Mouse (Mus musculus): ENCODE data around the gene Rtl1. TPM values are rescaled to one million over a fixed set of nuclear protein-coding genes. Genes with fewer than 3 reads are reported as not detected.

Gene Rtl1
- total RNA-seq (2015) (not detected in 2 replicates), total RNA-seq (2017) (not detected in 2 replicates)

DNA sequence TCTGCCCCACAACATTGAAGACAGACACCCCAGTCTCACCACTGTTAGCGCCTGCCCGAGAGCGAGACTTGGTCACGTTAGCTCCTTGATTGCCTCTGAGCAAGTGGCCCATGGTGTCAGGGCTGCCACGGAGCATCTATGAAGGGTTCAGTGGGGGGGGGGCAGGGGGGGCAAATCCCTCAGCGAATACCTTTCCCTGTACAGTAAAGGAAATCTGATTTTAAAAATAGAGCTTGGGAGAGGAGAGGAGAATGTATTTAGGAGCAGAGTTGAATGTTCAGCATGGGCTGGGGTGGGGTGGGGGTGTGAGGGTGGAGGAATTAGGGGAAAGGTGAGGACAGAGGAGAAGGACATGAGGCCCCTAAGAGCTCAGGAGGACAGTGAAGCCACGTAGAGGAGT, at the start of gene Rtl1:
Gene Rtl1 (minus strand): TSS at position 101 of the 400 bp plus-strand sequence.
- no peak for ATAC-seq (ENCODE audit: poor library complexity, severe bottlenecking)

DNA sequence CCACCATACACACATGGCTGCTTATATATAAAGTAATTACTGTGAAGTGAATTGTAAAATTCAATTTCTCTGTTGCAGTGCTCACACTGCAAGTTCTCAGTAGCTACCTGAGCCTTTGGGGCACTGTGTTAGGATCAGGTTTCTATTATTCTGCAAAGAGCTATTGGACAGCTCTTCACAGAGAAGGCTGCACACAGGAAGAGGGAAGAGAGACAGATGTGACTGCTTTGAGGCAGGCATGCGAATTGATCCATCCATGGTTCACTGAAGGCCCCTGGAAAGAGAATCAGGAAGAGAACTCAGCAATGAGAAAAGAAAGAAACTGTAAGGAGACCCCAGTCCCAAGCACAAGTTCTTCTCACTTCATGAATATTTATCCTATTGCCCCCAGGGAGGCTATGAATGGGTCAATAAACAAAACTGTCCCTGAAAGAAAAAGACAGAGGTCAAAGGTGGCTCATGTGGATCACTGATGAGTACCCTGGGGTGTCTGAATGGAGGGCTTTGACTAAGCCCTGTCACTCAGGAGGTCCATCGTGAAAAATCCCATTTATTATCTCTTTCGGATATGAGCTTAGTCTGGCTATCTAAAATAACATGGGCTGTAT, 40.5 kb upstream of the Rtl1 start:
- no peak for ATAC-seq (ENCODE audit: poor library complexity, severe bottlenecking)

GRCm38 (mm10) chr12:109632035-109632434, 31.9 kb upstream of the Rtl1 start:
- no peak for ATAC-seq (ENCODE audit: poor library complexity, severe bottlenecking)

DNA sequence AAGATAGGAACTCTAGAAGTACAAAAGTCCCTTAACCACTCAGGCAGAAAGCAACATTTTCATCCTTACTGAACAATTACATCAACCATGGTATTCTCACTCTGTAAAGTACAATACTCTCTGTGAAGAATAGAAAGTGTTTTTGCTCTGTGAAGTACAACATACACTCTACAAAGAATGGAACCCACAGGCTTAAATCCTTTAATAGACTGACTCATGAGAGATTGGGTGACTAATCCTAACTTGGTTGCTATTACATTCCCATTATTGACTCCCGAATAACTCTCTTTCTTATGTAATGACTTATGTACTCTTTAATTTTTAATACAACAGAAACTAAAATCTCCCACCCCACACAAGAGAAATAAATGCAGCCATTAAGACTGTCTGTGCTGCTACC, 28.8 kb upstream of the Rtl1 start:
- no peak for ATAC-seq (ENCODE audit: poor library complexity, severe bottlenecking)

DNA sequence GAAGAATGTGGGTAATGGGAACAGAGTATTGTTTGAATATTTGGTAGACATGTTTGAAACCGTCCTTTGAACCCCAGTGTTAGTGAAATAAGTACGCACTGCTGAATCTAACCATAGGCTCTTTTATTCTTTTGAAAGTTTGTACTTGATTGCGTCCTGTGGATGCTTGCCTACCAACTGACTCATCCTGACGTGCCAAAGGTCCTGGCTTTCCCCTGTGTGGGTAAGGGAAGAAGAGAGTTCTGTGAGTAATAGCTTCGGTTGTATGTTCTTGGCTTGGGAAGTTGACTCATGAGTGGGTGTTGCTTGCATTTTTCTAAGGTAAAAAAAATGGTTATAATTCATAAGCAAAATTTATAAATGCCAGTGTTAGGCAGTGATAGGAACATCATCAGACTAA, 26.8 kb upstream of the Rtl1 start:
- no peak for ATAC-seq (ENCODE audit: poor library complexity, severe bottlenecking)

DNA sequence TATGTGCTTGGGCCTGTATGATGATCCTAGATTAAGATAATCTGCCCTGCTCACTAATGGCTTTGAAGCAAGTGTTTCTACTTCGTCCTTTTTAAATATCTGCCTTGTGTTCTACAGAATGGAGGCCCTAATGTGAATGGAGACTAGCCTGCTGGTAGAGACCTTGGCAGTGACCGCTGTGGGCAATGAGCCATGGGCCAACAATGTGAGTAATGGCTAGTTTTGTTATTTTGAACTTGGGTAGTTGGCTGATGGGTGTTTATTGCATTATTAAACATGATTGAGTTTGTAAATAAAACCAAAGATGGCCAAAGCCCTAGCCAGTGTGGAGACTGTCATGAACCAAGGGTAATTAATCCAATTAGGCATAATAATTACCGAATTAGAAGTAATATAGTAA, 20.1 kb upstream of the Rtl1 start:
- no peak for ATAC-seq (ENCODE audit: poor library complexity, severe bottlenecking)

DNA sequence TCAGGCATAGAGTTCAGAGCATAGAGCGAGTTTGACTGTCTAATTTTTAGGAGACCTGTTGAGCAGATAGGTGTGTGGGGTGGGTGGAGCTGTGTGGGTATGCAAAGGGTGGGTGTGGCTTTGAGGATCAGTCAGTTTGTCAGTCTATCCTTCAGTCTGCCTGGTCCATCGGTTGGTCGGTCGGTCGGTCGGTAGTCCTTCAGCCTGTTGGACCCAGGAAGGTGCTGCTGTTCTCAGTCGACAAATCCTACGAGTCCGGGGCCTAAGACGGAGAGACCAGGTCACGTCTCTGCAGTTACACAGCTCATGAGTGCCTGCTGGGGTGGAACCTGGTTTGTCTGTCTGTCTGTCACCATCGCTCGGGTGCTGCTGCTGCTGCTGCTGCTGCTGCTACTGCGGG, 17.9 kb upstream of the Rtl1 start:
- no peak for ATAC-seq (ENCODE audit: poor library complexity, severe bottlenecking)

- ATAC-seq (ENCODE audit: poor library complexity, severe bottlenecking): no peak
Measured at GRCm38 (mm10) chr12:109617126-109617525, 17.0 kb upstream of the Rtl1 start.

DNA sequence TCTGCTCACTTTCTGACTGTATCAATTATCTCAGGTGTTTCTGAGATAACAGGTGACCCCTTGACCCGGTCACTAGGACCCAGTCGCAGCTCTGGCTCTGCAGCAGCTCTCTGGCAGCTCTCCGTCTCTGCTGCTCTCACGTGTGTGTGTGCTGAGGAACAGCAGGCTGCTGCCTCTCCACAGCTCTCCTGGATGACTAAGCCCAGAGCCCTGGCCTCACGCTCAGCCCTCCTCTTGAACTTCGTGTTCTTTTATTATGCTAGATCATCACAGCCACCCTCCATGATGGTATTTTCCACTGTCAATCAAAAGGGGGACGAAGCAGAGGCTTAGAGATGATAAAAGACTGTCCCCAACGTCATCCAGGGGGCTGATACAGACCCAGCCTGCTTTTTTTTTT, 15.2 kb upstream of the Rtl1 start:
- ATAC-seq (ENCODE audit: poor library complexity, severe bottlenecking): no peak

DNA sequence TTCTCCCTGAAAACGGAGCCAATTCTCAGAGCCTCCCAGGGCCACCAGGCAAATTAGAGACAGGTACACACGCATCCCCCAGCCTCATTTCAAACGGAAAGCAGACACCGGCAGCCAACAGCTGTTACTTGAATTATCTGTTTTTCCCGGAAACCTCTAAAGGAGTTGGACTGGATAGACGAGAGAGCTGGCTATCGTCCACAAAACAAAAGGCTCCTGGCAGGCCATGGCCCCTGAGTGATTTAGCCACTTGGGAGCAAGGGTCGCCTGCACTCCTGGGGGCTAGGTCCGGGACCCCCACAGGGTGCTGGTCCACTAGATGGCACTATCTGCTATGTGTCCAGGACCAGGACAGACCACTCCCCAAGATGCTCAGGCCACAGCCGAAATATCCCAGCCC, 14.3 kb upstream of the Rtl1 start:
- ATAC-seq (ENCODE audit: poor library complexity, severe bottlenecking): no peak

DNA sequence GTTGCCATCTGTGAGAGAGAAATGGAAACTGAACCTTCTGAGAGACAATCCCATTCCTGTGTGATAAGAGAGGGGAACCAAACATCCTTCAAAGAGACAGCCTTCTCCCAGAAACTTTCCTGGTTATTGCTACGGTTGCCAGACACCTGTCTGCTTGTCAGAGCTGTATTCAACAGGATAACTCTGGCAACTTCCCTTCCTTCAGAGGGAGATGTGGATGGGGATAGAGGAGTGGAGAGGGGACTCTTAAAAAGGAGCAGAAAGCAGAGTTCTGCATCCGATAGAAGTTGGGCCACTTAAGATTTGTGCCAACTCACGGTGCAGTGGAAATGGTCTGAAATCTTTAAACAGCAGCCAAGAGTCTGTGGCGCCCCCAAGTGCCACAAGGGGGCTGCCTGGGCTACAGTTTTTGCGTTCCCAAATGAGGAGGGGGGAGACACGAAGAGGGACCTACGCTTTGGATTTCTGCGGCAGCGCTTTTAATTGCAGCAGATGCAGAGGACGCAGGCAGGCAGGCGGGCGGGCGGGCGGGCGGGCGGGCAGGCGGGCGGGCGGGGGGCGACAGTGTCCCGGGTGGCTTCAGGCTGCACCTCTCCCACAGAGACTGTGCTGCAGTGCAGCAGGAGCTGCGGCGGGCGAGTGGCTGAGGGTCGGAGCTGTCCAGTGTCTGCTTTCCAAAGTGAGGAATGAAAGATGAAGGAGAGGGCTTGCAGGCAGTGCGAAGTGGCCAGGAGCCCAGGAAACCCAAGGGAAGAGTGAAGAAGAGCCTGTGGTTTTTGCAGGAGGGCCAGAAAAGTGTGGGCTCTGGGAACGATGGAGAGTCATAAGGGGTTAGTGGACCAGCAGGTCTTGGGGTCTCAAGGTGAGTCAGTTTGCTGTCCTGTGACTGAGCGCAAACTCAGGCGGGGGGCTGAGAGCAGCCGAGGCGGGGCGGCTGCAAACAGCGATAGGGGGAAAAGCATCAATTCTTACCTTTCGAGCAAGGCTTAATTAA, 12.6 kb upstream of the Rtl1 start:
- ATAC-seq (ENCODE audit: poor library complexity, severe bottlenecking): no peak

GRCm38 (mm10) chr12:109608576-109609440, 8.7 kb upstream of the Rtl1 start:
- ATAC-seq (ENCODE audit: poor library complexity, severe bottlenecking): 0 out of 2 replicates have a peak, but pooled peaks have one; percentile 41

GRCm38 (mm10) chr12:109607953-109608352, 7.8 kb upstream of the Rtl1 start:
- ATAC-seq (ENCODE audit: poor library complexity, severe bottlenecking): no peak

DNA sequence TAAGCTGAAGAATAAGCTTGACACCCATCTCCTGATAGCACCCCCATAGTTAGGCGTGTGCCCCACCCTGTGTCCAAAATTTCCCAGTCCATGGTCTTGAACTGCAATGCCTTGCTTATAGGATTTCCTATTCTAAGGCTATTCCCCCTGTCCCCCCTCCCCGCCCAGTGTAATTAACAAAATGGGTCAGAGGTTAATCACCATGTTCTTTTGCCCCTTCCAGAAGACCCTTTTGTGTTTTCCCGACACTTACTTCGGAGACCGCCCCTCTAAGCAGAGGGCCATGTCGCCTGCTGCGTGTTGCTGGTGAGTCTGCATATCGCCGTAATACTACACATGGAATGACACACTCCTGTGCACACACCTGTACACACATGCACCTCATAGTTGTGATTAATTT, 7.1 kb upstream of the Rtl1 start:
- no peak for ATAC-seq (ENCODE audit: poor library complexity, severe bottlenecking)

DNA sequence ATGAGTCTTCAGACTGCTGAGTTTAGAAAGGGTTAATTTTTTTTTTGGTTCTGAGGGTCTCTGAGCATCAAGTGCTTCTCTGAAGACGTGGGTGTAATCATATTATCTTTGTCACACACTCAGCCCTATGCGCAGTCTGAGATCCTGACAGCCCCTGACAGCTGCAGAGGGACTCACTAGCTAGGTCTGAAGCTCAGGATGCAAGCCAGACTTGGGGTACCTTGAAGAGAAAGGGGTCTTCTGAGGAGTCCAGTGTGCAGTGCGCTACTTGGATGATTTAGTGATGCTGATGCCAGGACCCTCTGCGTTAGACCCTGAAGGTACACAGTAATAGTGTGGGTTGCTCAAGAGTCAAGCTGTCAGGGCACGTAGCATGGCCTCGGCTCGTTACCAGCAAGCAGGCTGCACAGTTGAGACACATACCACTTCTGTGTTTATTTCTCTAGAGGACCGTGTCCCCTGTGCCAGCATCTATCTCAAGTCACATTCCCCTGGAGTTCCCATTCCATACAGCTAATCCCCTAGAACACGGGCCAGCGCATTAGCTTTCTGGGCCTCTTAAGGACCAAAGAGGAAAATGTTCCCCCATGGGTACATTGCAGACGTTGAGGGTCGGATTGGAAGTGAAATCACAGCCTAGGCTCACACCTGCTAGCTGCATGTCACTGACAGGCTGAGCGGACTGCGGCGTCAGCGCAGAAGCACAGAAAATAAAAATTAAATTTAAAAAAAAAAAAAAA, 5.0 kb upstream of the Rtl1 start:
- no peak for ATAC-seq (ENCODE audit: poor library complexity, severe bottlenecking)

DNA sequence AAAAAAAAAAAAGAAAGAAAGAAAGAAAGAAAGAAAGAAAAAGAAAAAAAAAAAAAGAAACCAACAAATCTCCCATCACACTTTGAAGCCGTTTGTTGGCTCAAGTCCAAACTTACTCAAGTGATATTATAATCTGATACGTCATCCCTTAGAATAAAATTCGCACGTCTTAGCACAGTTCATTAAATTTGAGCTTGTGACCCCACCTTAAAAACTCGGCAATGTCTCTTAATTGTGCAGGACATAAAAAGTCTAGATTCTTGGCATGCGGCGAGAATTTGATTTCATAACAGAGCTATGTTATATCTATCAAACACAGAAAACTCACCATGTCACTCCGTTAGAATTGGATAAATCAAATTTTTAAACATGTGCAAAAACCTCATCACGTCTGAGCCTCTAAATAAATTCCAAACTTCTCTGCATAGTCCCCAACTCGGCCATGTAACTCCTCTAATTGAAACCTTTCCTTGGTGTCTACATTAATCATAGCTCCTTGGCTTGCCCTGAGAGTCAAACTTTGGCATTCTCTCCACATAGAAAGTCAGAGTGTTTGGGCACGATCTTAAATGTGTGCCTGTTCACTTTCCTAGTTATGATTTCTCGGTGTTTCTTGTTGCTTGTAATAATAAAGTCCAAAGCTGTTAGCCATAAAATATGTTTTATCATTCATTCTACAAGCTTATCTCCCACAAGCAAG, 1.4 kb downstream of the Rtl1 start:
- no peak for ATAC-seq (ENCODE audit: poor library complexity, severe bottlenecking)

GRCm38 (mm10) chr12:109596726-109597125, 3.4 kb downstream of the Rtl1 start:
- ATAC-seq (ENCODE audit: poor library complexity, severe bottlenecking): no peak

GRCm38 (mm10) chr12:109596232-109596631, 3.9 kb downstream of the Rtl1 start:
- ATAC-seq (ENCODE audit: poor library complexity, severe bottlenecking): no peak

DNA sequence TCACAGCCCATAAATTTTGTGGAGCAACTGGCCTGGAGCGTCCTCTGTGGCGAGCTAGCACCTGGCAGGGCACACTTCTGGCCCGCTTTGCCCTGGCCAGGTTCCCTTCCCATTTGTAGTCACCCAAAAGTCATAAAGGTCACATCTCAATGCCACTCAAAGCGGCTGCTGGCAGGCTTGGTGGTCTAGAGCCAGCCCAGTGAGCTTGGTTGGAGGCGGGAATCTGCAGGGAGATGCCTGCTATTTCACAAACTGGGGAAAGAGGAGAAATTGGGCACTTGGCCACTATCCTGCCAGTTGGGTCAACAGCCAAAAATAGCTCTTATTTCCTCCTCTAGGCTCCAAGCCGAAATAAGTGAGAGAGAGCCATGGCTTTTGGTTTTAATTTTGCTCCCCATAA, 4.4 kb downstream of the Rtl1 start:
- ATAC-seq (ENCODE audit: poor library complexity, severe bottlenecking): no peak

GRCm38 (mm10) chr12:109594961-109595360, 5.2 kb downstream of the Rtl1 start:
- ATAC-seq (ENCODE audit: poor library complexity, severe bottlenecking): no peak

Data from megakaryocyte, adult 5-6 weeks (primary cell).